Mouse (Mus musculus) hematopoietic multipotent progenitor cell, adult 10-12 weeks (in vitro differentiated cells): ENCODE measurements around the gene Olfr59. TPM values are rescaled to one million over a fixed set of nuclear protein-coding genes. Genes with fewer than 3 reads are reported as not detected.

Source experiments
- polyA plus RNA-seq: library from polyadenylated mRNA; stranded (reverse); fragments of >175 nt; gene quantifications from 2 replicates; pipeline ENCODE4 v1.2.3, GENCODE M21; 2012; ENCODE audit warnings: low replicate concordance

Olfr59 gene
- polyA plus RNA-seq, result not detected in 2 replicates

DNA sequence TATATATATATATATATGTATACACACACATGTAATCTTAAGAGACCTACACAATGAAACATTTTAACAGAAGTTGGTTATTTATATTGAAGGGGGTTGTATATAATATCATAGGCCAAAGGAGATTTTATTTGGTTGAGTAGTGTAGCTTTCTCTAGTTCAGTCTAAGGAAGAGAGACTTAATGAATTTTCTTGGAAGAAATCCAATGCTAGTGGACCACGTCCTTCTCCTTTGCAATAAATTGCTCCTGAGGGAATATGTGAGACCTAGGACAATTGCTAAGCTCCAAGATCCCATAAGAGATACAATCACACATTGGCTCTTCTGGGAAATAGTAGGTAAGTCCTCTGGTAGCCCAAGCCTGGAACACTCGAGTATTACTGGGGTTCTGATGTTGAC lies at the start of gene Olfr59:
Olfr59 (plus strand) TSS at position 301 of the 400 bp plus-strand sequence.

DNA sequence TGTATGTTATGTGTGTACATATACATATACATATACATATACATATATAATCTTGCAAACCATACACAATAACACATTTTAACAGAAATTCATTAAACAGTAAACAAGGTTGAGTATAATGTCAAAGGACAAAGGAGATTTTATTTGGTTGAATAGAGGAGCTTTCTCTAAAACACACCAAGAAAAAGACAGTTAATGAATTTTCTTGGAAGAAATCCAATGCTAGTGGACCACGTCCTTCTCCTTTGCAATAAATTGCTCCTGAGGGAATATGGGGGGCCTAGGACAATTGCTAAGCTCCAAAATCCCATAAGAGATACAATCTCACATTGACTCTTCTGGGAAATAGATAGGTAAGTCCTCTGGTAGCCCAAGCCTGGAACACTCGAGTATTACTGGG lies 24.0 kb upstream of the Olfr59 start, which contains the start of gene Olfr406:
Olfr406 (plus strand) TSS at position 301 of the 400 bp plus-strand sequence.

DNA sequence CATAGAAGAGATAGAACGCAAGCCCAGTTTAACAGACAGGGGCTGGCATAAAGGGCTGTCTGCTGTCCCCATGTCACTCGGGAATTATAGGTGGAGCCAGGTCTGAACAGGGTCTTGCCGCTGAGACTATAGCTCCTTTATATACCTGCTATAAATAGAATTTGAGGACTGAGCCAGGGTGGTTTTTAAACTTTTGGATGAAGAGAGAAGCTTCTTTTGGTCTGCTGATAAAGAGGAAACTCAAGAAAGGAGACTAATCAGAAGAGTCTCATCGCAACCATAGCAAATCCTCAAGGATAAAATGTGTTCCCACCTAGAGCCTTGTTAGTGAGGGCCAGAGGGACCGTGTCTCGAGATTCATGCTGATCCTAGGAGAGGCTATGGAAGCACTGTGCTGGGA lies 54.4 kb downstream of the Olfr59 start, which contains the start of gene Olfr410:
Olfr410 (minus strand) TSS at position 101 of the 400 bp plus-strand sequence.

Other genes starting within 250 kb of the Olfr59 start
- gene Olfr139, start 227.2 kb upstream of the Olfr59 start, polyA plus RNA-seq, result not detected in 2 replicates
- not detected in 2 replicates for gene Olfr399, start 227.1 kb upstream of the Olfr59 start, polyA plus RNA-seq
- not detected in 2 replicates for gene Zfp616, start 213.8 kb upstream of the Olfr59 start, polyA plus RNA-seq
- gene Olfr401, start 170.0 kb upstream of the Olfr59 start, polyA plus RNA-seq, result not detected in 2 replicates
- not detected in 2 replicates for gene Olfr402, start 130.2 kb upstream of the Olfr59 start, polyA plus RNA-seq
- gene Olfr403, start 97.5 kb upstream of the Olfr59 start, polyA plus RNA-seq, result 0.04 TPM in 1 of 2 replicates, not detected in the other
- not detected in 2 replicates for gene Olfr43, start 72.4 kb upstream of the Olfr59 start, polyA plus RNA-seq
- not detected in 2 replicates for gene Olfr406, start 23.9 kb upstream of the Olfr59 start, polyA plus RNA-seq
- gene Olfr410, start 54.3 kb downstream of the Olfr59 start, polyA plus RNA-seq, result not detected in 2 replicates
- not detected in 2 replicates for gene Olfr411, start 68.9 kb downstream of the Olfr59 start, polyA plus RNA-seq
- gene Olfr412, start 78.3 kb downstream of the Olfr59 start, polyA plus RNA-seq, result not detected in 2 replicates